In genomic region chr2:74737578-74738070, GRCm38 (mm10) we compare ENCODE assay signal across 16 mouse cellular contexts. TPM values are rescaled to one million over a fixed set of nuclear protein-coding genes. Genes with fewer than 3 reads are reported as not detected.
DNase-seq lines count a peak whose midpoint lies in the region; ATAC-seq and TF ChIP-seq lines count a peak whose summit lies in the region.
"Had no signal": no experiment of that assay in that cellular context is flagged by ENCODE, and none has a peak within 500 bp of the region (broad histone marks: within the 10 kb centered on the region; RNA-seq: fewer than 3 reads in every experiment).

No protein-coding gene starts in this region.

- TF ChIP-seq CTCF in kidney, postnatal 0 days (IDR thresholded peaks at IDR 0.05; ENCODE audit: low read depth) = no peak

- no peaks in the 10 kb centered on the region for H3K27me3 ChIP-seq in kidney, postnatal 0 days (ENCODE audit: insufficient read depth, low read length)
- H3K27me3 ChIP-seq in hindbrain, embryonic 15.5 days = peaks cover 28% of the 10 kb centered on the region; the same call in 1 of the 2 replicates
- H3K27me3 ChIP-seq in neural tube, embryonic 13.5 days = no peaks in the 10 kb centered on the region

- no peak for ATAC-seq in kidney, postnatal 0 days (replicated peaks; ENCODE audit: low FRiP score, low read depth)
- ATAC-seq in hindbrain, embryonic 15.5 days (ENCODE audit: low FRiP score, low read depth) = no peak
- ATAC-seq in neural tube, embryonic 13.5 days (ENCODE audit: low read depth) = no peak

- no peak overlapping the region for H3K4me3 ChIP-seq in kidney, postnatal 0 days (replicated peaks; ENCODE audit: low read depth, low read length)
- peak overlapping the region; percentile 43 for H3K4me3 ChIP-seq in hindbrain, embryonic 15.5 days
- peak overlapping the region; percentile 38 for H3K4me3 ChIP-seq in neural tube, embryonic 13.5 days
- H3K4me3 ChIP-seq: erythroblast, embryonic 14.5 days had no signal

- DNase-seq in kidney, postnatal 0 days (ENCODE audit: low spot score) = no peak
- DNase-seq in kidney, adult 8-10 months = no peak
- DNase-seq in embryo, embryonic 11 days = peak; percentile 60
- DNase-seq in thymus, postnatal 0 days (ENCODE audit: low spot score) = no peak
- no peak for DNase-seq in layer of hippocampus, postnatal 36 days
- DNase-seq: cerebellum, adult 2 months; lung, adult 18-20 months; spleen, adult 18-20 months; thymus, postnatal 14 days had no signal

- H3K36me3 ChIP-seq in kidney, postnatal 0 days (ENCODE audit: insufficient read depth, low read length) = no peaks in the 10 kb centered on the region
- no peaks in the 10 kb centered on the region for H3K36me3 ChIP-seq in hindbrain, embryonic 15.5 days
- H3K36me3 ChIP-seq in neural tube, embryonic 13.5 days = peaks cover 7% of the 10 kb centered on the region

- H3K4me1 ChIP-seq in kidney, postnatal 0 days (replicated peaks; ENCODE audit: insufficient read depth, low read length) = peaks cover 52% of the 10 kb centered on the region
- H3K4me1 ChIP-seq in hindbrain, embryonic 15.5 days (replicated peaks) = peaks cover 15% of the 10 kb centered on the region
- peaks cover 93% of the 10 kb centered on the region for H3K4me1 ChIP-seq in neural tube, embryonic 13.5 days (replicated peaks)

- H3K9me3 ChIP-seq in kidney, postnatal 0 days (replicated peaks; ENCODE audit: low read length) = no peaks in the 10 kb centered on the region
- H3K9me3 ChIP-seq in hindbrain, embryonic 15.5 days = no peaks in the 10 kb centered on the region
- no peaks in the 10 kb centered on the region for H3K9me3 ChIP-seq in neural tube, embryonic 13.5 days

- peak overlapping the region; percentile 86 for H3K4me2 ChIP-seq in kidney, postnatal 0 days (ENCODE audit: low read length)
- peak overlapping the region; percentile 57 for H3K4me2 ChIP-seq in hindbrain, embryonic 15.5 days
- peak overlapping the region; percentile 68 for H3K4me2 ChIP-seq in neural tube, embryonic 13.5 days

- WGBS in kidney, postnatal 0 days = 48% methylated on average over 7 of the region's 7 CpGs
- 3% methylated on average over 7 of the region's 7 CpGs for WGBS in hindbrain, embryonic 15.5 days
- WGBS in neural tube, embryonic 13.5 days = 13% methylated on average over 7 of the region's 7 CpGs

- H3K27ac ChIP-seq in kidney, postnatal 0 days = peak overlapping the region; percentile 79; the same call in 1 of the 2 replicates
- peak overlapping the region; percentile 91 for H3K27ac ChIP-seq in hindbrain, embryonic 15.5 days (replicated peaks)
- H3K27ac ChIP-seq in neural tube, embryonic 13.5 days (replicated peaks) = peak overlapping the region; percentile 99

- H3K9ac ChIP-seq in kidney, postnatal 0 days (ENCODE audit: low read depth, low read length) = peak overlapping the region; percentile 35; the same call in 1 of the 2 replicates
- H3K9ac ChIP-seq in hindbrain, embryonic 15.5 days = peak overlapping the region; percentile 53
- peak overlapping the region; percentile 86 for H3K9ac ChIP-seq in neural tube, embryonic 13.5 days

RNA-seq across cellular contexts. Expression of gene Gm28230, which starts 11.1 kb away (rescaled TPM):
- polyA plus RNA-seq in kidney, postnatal 0 days (2015; fragmentation: Nextera tagmentation; extraction: Ambion mirVana) = 1.1 and 1.3 TPM in 2 replicates
- 0.87 and 1.6 TPM in 2 replicates for polyA plus RNA-seq in hindbrain, embryonic 15.5 days (2015; fragmentation: Nextera tagmentation; extraction: Ambion mirVana)
- 2.2 and 2.4 TPM in 2 replicates for polyA plus RNA-seq in neural tube, embryonic 13.5 days (2015; fragmentation: Nextera tagmentation; extraction: Ambion mirVana)
- not detected in 2 replicates for polyA plus RNA-seq in thymus, postnatal 0 days (2015; fragmentation: Nextera tagmentation; extraction: Ambion mirVana)
- not detected for total RNA-seq in layer of hippocampus, postnatal 36 days (2021)
- total RNA-seq: layer of hippocampus, adult 18-20 months; left cerebral cortex, postnatal 25 days had no signal
- polyA plus RNA-seq: erythroblast, embryonic 14.5 days; heart, embryonic 16.5 days had no signal

RNA-seq across cellular contexts. Expression of gene Hoxd1, which starts 25.2 kb away (rescaled TPM):
- polyA plus RNA-seq in kidney, postnatal 0 days (2015; fragmentation: Nextera tagmentation; extraction: Ambion mirVana) = 1.2 and 1.8 TPM in 2 replicates
- 1.2 and 2.4 TPM in 2 replicates for polyA plus RNA-seq in hindbrain, embryonic 15.5 days (2015; fragmentation: Nextera tagmentation; extraction: Ambion mirVana)
- 6.4 and 9.0 TPM in 2 replicates for polyA plus RNA-seq in neural tube, embryonic 13.5 days (2015; fragmentation: Nextera tagmentation; extraction: Ambion mirVana)
- polyA plus RNA-seq in thymus, postnatal 0 days (2015; fragmentation: Nextera tagmentation; extraction: Ambion mirVana) = not detected in 2 replicates
- under 1 TPM in 1 of 2 experiments, not detected in 1; 0.25 TPM for total RNA-seq in layer of hippocampus, postnatal 36 days (2021)
- total RNA-seq: gastrocnemius, adult 18-20 months had no signal
- polyA plus RNA-seq: erythroblast, embryonic 14.5 days; heart, embryonic 16.5 days had no signal

RNA-seq across cellular contexts. Expression of gene Hoxd4, which starts 25.9 kb away (rescaled TPM):
- polyA plus RNA-seq in kidney, postnatal 0 days (2015; fragmentation: Nextera tagmentation; extraction: Ambion mirVana) = 3.3 and 4.4 TPM in 2 replicates
- polyA plus RNA-seq in hindbrain, embryonic 15.5 days (2015; fragmentation: Nextera tagmentation; extraction: Ambion mirVana) = 2.7 and 3.3 TPM in 2 replicates
- polyA plus RNA-seq in neural tube, embryonic 13.5 days (2015; fragmentation: Nextera tagmentation; extraction: Ambion mirVana) = 6.9 and 7.2 TPM in 2 replicates
- 0.17 TPM in 1 of 2 replicates, not detected in the other for polyA plus RNA-seq in thymus, postnatal 0 days (2015; fragmentation: Nextera tagmentation; extraction: Ambion mirVana)
- total RNA-seq in layer of hippocampus, postnatal 36 days (2021) = not detected
- total RNA-seq: layer of hippocampus, adult 18-20 months; left cerebral cortex, postnatal 25 days had no signal

RNA-seq across cellular contexts. Expression of gene Hoxd3, which starts 25.9 kb away (rescaled TPM):
- polyA plus RNA-seq in kidney, postnatal 0 days (2015; fragmentation: Nextera tagmentation; extraction: Ambion mirVana) = 7.9 and 8.0 TPM in 2 replicates
- 49.4 and 51.8 TPM in 2 replicates for polyA plus RNA-seq in hindbrain, embryonic 15.5 days (2015; fragmentation: Nextera tagmentation; extraction: Ambion mirVana)
- polyA plus RNA-seq in neural tube, embryonic 13.5 days (2015; fragmentation: Nextera tagmentation; extraction: Ambion mirVana) = 24.2 and 33.8 TPM in 2 replicates
- 0.10 and 0.37 TPM in 2 replicates for polyA plus RNA-seq in thymus, postnatal 0 days (2015; fragmentation: Nextera tagmentation; extraction: Ambion mirVana)
- not detected for total RNA-seq in layer of hippocampus, postnatal 36 days (2021)
- total RNA-seq: gastrocnemius, adult 18-20 months; layer of hippocampus, adult 18-20 months; left cerebral cortex, postnatal 25 days had no signal
- polyA plus RNA-seq: erythroblast, embryonic 14.5 days had no signal

RNA-seq across cellular contexts. Expression of gene Hoxd8, which starts 33.2 kb away (rescaled TPM):
- polyA plus RNA-seq in kidney, postnatal 0 days (2015; fragmentation: Nextera tagmentation; extraction: Ambion mirVana) = 73.4 and 76.7 TPM in 2 replicates
- polyA plus RNA-seq in hindbrain, embryonic 15.5 days (2015; fragmentation: Nextera tagmentation; extraction: Ambion mirVana) = 0.73 and 1.3 TPM in 2 replicates
- 17.4 and 22.8 TPM in 2 replicates for polyA plus RNA-seq in neural tube, embryonic 13.5 days (2015; fragmentation: Nextera tagmentation; extraction: Ambion mirVana)
- 0.72 and 0.73 TPM in 2 replicates for polyA plus RNA-seq in thymus, postnatal 0 days (2015; fragmentation: Nextera tagmentation; extraction: Ambion mirVana)
- not detected for total RNA-seq in layer of hippocampus, postnatal 36 days (2021)
- total RNA-seq: layer of hippocampus, adult 18-20 months had no signal
- polyA plus RNA-seq: cerebellum, adult 2 months; erythroblast, embryonic 14.5 days had no signal

Comparison
In these comparisons a context has a peak if more than half of its experiments do, and no peak if none do; other contexts are left out.
1. H3K9ac ChIP-seq: peak in every context shown above with its lines; median percentile 86 in neural tube, embryonic 13.5 days; 53 in hindbrain, embryonic 15.5 days; 35 in kidney, postnatal 0 days.